Mouse (Mus musculus) MEL (cell line): Measurements from ENCODE around the gene Hcfc1.

ENCODE experiments used
- CTCF ChIP-seq, 3 experiments: IDR thresholded peaks in 2 of 3; conservative IDR thresholded peaks in 1 of 3; 2 replicates each; pipeline ENCODE4 v1.5.1; 2011 to 2012; ENCODE audit warnings: low read length in 3 of 3, low read depth in 2 of 3, mild to moderate bottlenecking in 2 of 3, improper control_type of control experiment in 1 of 3, inconsistent platforms in 1 of 3, mixed read lengths in 1 of 3, moderate library complexity in 1 of 3; ENCODE audit not compliant: control insufficient read depth in 1 of 3, insufficient read depth in 1 of 3, poor library complexity in 1 of 3, severe bottlenecking in 1 of 3
- ELF1 ChIP-seq: IDR thresholded peaks from 2 replicates; pipeline ENCODE4 v1.6.1; 2014; ENCODE audit warnings: low read depth, mild to moderate bottlenecking, inconsistent platforms, low read length, improper control_type of control experiment, moderate library complexity
- EP300 ChIP-seq, 2 experiments: IDR thresholded peaks; 2 replicates each; pipeline ENCODE4 v1.6.1; 2011; ENCODE audit warnings: improper control_type of control experiment in 2 of 2, low read length in 2 of 2, low read depth in 1 of 2, mild to moderate bottlenecking in 1 of 2
- GABPA ChIP-seq: IDR thresholded peaks from 2 replicates; pipeline ENCODE4 v1.6.1; 2012; ENCODE audit warnings: low read depth, mild to moderate bottlenecking, inconsistent platforms, low read length, improper control_type of control experiment, moderate library complexity
- MYC ChIP-seq: IDR thresholded peaks from 2 replicates; pipeline ENCODE4 v1.6.1; 2011; ENCODE audit warnings: low read depth, mild to moderate bottlenecking, low read length, improper control_type of control experiment, moderate library complexity
- POLR2A ChIP-seq, 2 experiments: IDR thresholded peaks; 2 replicates each; pipeline ENCODE4 v1.6.1; 2011 to 2012; ENCODE audit warnings: low read length in 2 of 2, mild to moderate bottlenecking in 2 of 2, control low read depth in 1 of 2, improper control_type of control experiment in 1 of 2, low read depth in 1 of 2, moderate library complexity in 1 of 2; ENCODE audit not compliant: control insufficient read depth in 1 of 2, insufficient read depth in 1 of 2, poor library complexity in 1 of 2
- USF1 ChIP-seq: IDR thresholded peaks from 2 replicates; pipeline ENCODE4 v1.6.1; 2014; ENCODE audit warnings: low read depth, mild to moderate bottlenecking, inconsistent platforms, low read length, improper control_type of control experiment, moderate library complexity

- no peak for TF ChIP-seq CTCF (IDR thresholded peaks at IDR 0.05 in 2 of 3, conservative IDR thresholded peaks at IDR 0.05 in 1 of 3; ENCODE audit: control insufficient read depth in 1 of 3, insufficient read depth in 1 of 3, low read depth in 2 of 3, low read length in 3 of 3, poor library complexity in 1 of 3, severe bottlenecking in 1 of 3)
- no peak for TF ChIP-seq MYC
- no peak for TF ChIP-seq ELF1
- no peak for TF ChIP-seq EP300 (IDR thresholded peaks at IDR 0.05; ENCODE audit: low read depth in 1 of 2, low read length in 2 of 2)
- TF ChIP-seq GABPA = no peak
- no peak for TF ChIP-seq POLR2A (IDR thresholded peaks at IDR 0.05; ENCODE audit: control insufficient read depth in 1 of 2, insufficient read depth in 1 of 2, low read depth in 1 of 2, low read length in 2 of 2, poor library complexity in 1 of 2)
- TF ChIP-seq USF1 = no peak
These were observed 23.9 kb downstream of the Hcfc1 start for GRCm38 (mm10) chrX:73942294-73942693.
